Mouse (Mus musculus) yolk sac, embryonic 10.5 days (tissue): ENCODE data around the gene Rpf1.
A peak's percentile ranks its signal among the peaks of the same experiment; 100 is the strongest.

Source experiments
- DNase-seq: peaks from one replicate; pipeline ENCODE4 v3.0.0-alpha.2; 2017; ENCODE audit warnings: low spot score

The Rpf1 gene

GRCm38 (mm10) chr3:146520798-146521651 is at the start of gene Rpf1:
Rpf1 (minus strand) TSS chr3:146521429.
- peak; percentile 94 for DNase-seq

GRCm38 (mm10) chr3:146570939-146571338 is 49.7 kb upstream of the Rpf1 start:
- DNase-seq = no peak

GRCm38 (mm10) chr3:146570148-146570782 is 49.0 kb upstream of the Rpf1 start, which contains the start of gene Uox:
Uox (plus strand) TSS chr3:146570426.
- DNase-seq = no peak

GRCm38 (mm10) chr3:146569594-146569993 is 48.4 kb upstream of the Rpf1 start:
- DNase-seq = no peak

- no peak for DNase-seq
Measured at GRCm38 (mm10) chr3:146567884-146568530, 46.8 kb upstream of the Rpf1 start.

- DNase-seq = no peak
Measured at GRCm38 (mm10) chr3:146567366-146567765, 46.1 kb upstream of the Rpf1 start.

- DNase-seq = no peak
Measured at GRCm38 (mm10) chr3:146565065-146565411, 43.8 kb upstream of the Rpf1 start.

GRCm38 (mm10) chr3:146564268-146565064 is 43.2 kb upstream of the Rpf1 start:
- DNase-seq = peak; percentile 35

- no peak for DNase-seq
Measured at GRCm38 (mm10) chr3:146562936-146563335, 41.7 kb upstream of the Rpf1 start.

- no peak for DNase-seq
Measured at GRCm38 (mm10) chr3:146557507-146557906, 36.3 kb upstream of the Rpf1 start.

- DNase-seq = no peak
Measured at GRCm38 (mm10) chr3:146556567-146556966, 35.3 kb upstream of the Rpf1 start.

GRCm38 (mm10) chr3:146554816-146555215 is 33.6 kb upstream of the Rpf1 start:
- no peak for DNase-seq

GRCm38 (mm10) chr3:146543632-146544031 is 22.4 kb upstream of the Rpf1 start:
- DNase-seq = no peak

- no peak for DNase-seq
Measured at GRCm38 (mm10) chr3:146540521-146541273, 19.5 kb upstream of the Rpf1 start.

GRCm38 (mm10) chr3:146534986-146535385 is 13.8 kb upstream of the Rpf1 start:
- no peak for DNase-seq

- DNase-seq = no peak
Measured at GRCm38 (mm10) chr3:146528335-146528734, 7.1 kb upstream of the Rpf1 start.

- DNase-seq = no peak
Measured at GRCm38 (mm10) chr3:146521652-146522020, 407 bp upstream of the Rpf1 start.

GRCm38 (mm10) chr3:146520226-146520797 is 917 bp downstream of the Rpf1 start:
- no peak for DNase-seq

- no peak for DNase-seq
Measured at GRCm38 (mm10) chr3:146506711-146507110, 14.5 kb downstream of the Rpf1 start.

- no peak for DNase-seq
Measured at GRCm38 (mm10) chr3:146501601-146502123, 19.6 kb downstream of the Rpf1 start.

GRCm38 (mm10) chr3:146500810-146501201 is 20.4 kb downstream of the Rpf1 start:
- DNase-seq = no peak
